Mouse (Mus musculus) intestine, embryonic 16.5 days (tissue): Measurements from ENCODE around the gene Itgb7. TPM values are rescaled to one million over a fixed set of nuclear protein-coding genes. Genes with fewer than 3 reads are reported as not detected.

Experiments used
- ATAC-seq: fragments of 200-750 bp; cut with Nextera tagmentation; 2 replicates; pipeline ENCODE4 v1.8.0; 2017; ENCODE audit warnings: moderate TSS enrichment, moderate library complexity
- H3K27ac ChIP-seq: fragments of 300-500 bp; sonication (generic); 2 replicates; pipeline ENCODE4 v1.5.1; 2014; ENCODE audit warnings: mild to moderate bottlenecking, low read length
- H3K27me3 ChIP-seq: fragments of 300-500 bp; sonication (generic); replicated peaks from 2 replicates; pipeline ENCODE4 v1.6.1; 2014; ENCODE audit warnings: low read length, control low read depth, mixed read lengths; ENCODE audit not compliant: control insufficient read depth, insufficient read depth
- H3K36me3 ChIP-seq: fragments of 300-500 bp; sonication (generic); 2 replicates; pipeline ENCODE4 v1.6.1; 2014; ENCODE audit warnings: low read length, control low read depth; ENCODE audit not compliant: control insufficient read depth, insufficient read depth
- H3K4me1 ChIP-seq: fragments of 300-500 bp; sonication (generic); 2 replicates; pipeline ENCODE4 v1.6.1; 2014; ENCODE audit warnings: low read length, control low read depth, mixed read lengths; ENCODE audit not compliant: control insufficient read depth, insufficient read depth
- H3K4me2 ChIP-seq: fragments of 300-500 bp; sonication (generic); 2 replicates; pipeline ENCODE4 v1.6.1; 2014; ENCODE audit warnings: low read depth, low read length, control low read depth
- H3K4me3 ChIP-seq: fragments of 300-500 bp; sonication (generic); 2 replicates; pipeline ENCODE4 v1.5.1; 2014; ENCODE audit warnings: mild to moderate bottlenecking, low read length
- H3K9ac ChIP-seq: fragments of 300-500 bp; sonication (generic); 2 replicates; pipeline ENCODE4 v1.6.1; 2014; ENCODE audit warnings: low read depth, low read length
- H3K9me3 ChIP-seq: fragments of 300-500 bp; sonication (generic); 2 replicates; pipeline ENCODE4 v1.6.1; 2016; ENCODE audit warnings: low read length, control low read depth; ENCODE audit not compliant: control insufficient read depth
- WGBS: fragments of 180-500 bp; shearing (Covaris S2); extraction: QIAGEN DNeasy Blood & Tissue Kit; methylation state at CpG from one replicate; pipeline ENCODE4 v1.1.7; 2014; 5-methylcytosine and 5-hydroxymethylcytosine counted together
- polyA plus RNA-seq: library from polyadenylated mRNA; unstranded; fragments of >200 nt; fragmentation: Nextera tagmentation; extraction: Ambion mirVana; gene quantifications from 2 replicates; pipeline ENCODE4 v1.2.1, GENCODE M21; 2015

Gene Itgb7
- polyA plus RNA-seq, 1 experiment from 2014 or later, result 10.3 TPM

- Histone ChIP-seq H3K9me3 (no peaks in the 10 kb centered on the region), H3K4me2 (peak overlapping the region; percentile 54), H3K36me3 (peaks cover 8% of the 10 kb centered on the region), H3K27ac (no peak overlapping the region), H3K4me3 (peak overlapping the region; percentile 84), H3K27me3 (no peaks in the 10 kb centered on the region), H3K9ac (peak overlapping the region; percentile 51), H3K4me1 (peaks cover 35% of the 10 kb centered on the region)
- no peak for ATAC-seq
- 37% methylated on average over 8 of the region's 8 CpGs for WGBS
Observed at GRCm38 (mm10) chr15:102205779-102206178, 26.0 kb downstream of the Itgb7 start.

GRCm38 (mm10) chr15:102204674-102205505 is 26.9 kb downstream of the Itgb7 start, which contains the start of gene Csad:
Csad (minus strand) TSS chr15:102204724.
- WGBS, result 46% methylated on average over 19 of the region's 19 CpGs
- peak within 1 kb of the TSS; percentile 98 for H3K9ac ChIP-seq
- H3K36me3 ChIP-seq, result peaks cover 8% of the 10 kb centered on the region; the same call in 1 of the 2 replicates
- H3K27me3 ChIP-seq, result no peaks in the 10 kb centered on the region
- H3K9me3 ChIP-seq, result no peaks in the 10 kb centered on the region
- H3K4me1 ChIP-seq, result peaks cover 35% of the 10 kb centered on the region
- H3K4me3 ChIP-seq, result peak within 1 kb of the TSS; percentile 84
- peak within 1 kb of the TSS; percentile 100 for H3K27ac ChIP-seq
- ATAC-seq, result no peak
- H3K4me2 ChIP-seq, result peak within 1 kb of the TSS; percentile 54

GRCm38 (mm10) chr15:102203835-102204381 is 27.8 kb downstream of the Itgb7 start:
- under 1% methylated on average over 34 of the region's 72 CpGs for WGBS
- H3K27me3 ChIP-seq, result no peaks in the 10 kb centered on the region
- peak overlapping the region; percentile 84 for H3K4me3 ChIP-seq
- peak overlapping the region; percentile 98 for H3K9ac ChIP-seq
- no peaks in the 10 kb centered on the region for H3K9me3 ChIP-seq
- peak; percentile 58 for ATAC-seq
- H3K4me1 ChIP-seq, result peaks cover 35% of the 10 kb centered on the region
- peaks cover 5% of the 10 kb centered on the region; the same call in 1 of the 2 replicates for H3K36me3 ChIP-seq
- peak overlapping the region; percentile 100 for H3K27ac ChIP-seq
- peak overlapping the region; percentile 54 for H3K4me2 ChIP-seq

- WGBS, result under 1% methylated on average over 66 of the region's 68 CpGs
Observed at GRCm38 (mm10) chr15:102202971-102203834, 28.5 kb downstream of the Itgb7 start, which contains the start of gene Zfp740. Zfp740 (plus strand) TSS chr15:102203249.

GRCm38 (mm10) chr15:102198841-102199240 is 32.9 kb downstream of the Itgb7 start:
- Histone ChIP-seq H3K9me3 (no peaks in the 10 kb centered on the region), H3K4me1 (peaks cover 4% of the 10 kb centered on the region; the same call in 1 of the 2 replicates), H3K9ac (no peak overlapping the region), H3K27me3 (no peaks in the 10 kb centered on the region), H3K4me3 (no peak overlapping the region), H3K4me2 (no peak overlapping the region), H3K36me3 (no peaks in the 10 kb centered on the region), H3K27ac (no peak overlapping the region)
- WGBS, result 73% methylated on average over 4 of the region's 4 CpGs
- ATAC-seq, result no peak

More at GRCm38 (mm10) chr15:102202971-102203834, 28.5 kb downstream of the Itgb7 start, which contains the start of gene Zfp740:
- Histone ChIP-seq H3K4me3 (peak within 1 kb of the TSS; percentile 84), H3K27me3 (no peaks in the 10 kb centered on the region), H3K9me3 (no peaks in the 10 kb centered on the region), H3K27ac (peak within 1 kb of the TSS; percentile 100), H3K4me1 (peaks cover 32% of the 10 kb centered on the region), H3K36me3 (peaks cover 3% of the 10 kb centered on the region; the same call in 1 of the 2 replicates), H3K9ac (peak within 1 kb of the TSS; percentile 98), H3K4me2 (peak within 1 kb of the TSS; percentile 84)
- ATAC-seq, result peak; percentile 97

- no peak overlapping the region for H3K9ac ChIP-seq
- no peaks in the 10 kb centered on the region for H3K27me3 ChIP-seq
- H3K4me1 ChIP-seq, result peaks cover 13% of the 10 kb centered on the region
- H3K36me3 ChIP-seq, result no peaks in the 10 kb centered on the region
- H3K27ac ChIP-seq, result no peak overlapping the region
- H3K4me3 ChIP-seq, result no peak overlapping the region
- WGBS, result 60% methylated on average over 4 of the region's 4 CpGs
- no peak for ATAC-seq
- no peak overlapping the region for H3K4me2 ChIP-seq
- H3K9me3 ChIP-seq, result no peaks in the 10 kb centered on the region
Observed at GRCm38 (mm10) chr15:102195373-102195772, 36.4 kb downstream of the Itgb7 start.

GRCm38 (mm10) chr15:102194439-102194838 is 37.3 kb downstream of the Itgb7 start:
- H3K4me3 ChIP-seq, result no peak overlapping the region
- no peak overlapping the region for H3K27ac ChIP-seq
- no peaks in the 10 kb centered on the region for H3K36me3 ChIP-seq
- no peak overlapping the region for H3K4me2 ChIP-seq
- 84% methylated on average over 4 of the region's 4 CpGs for WGBS
- peaks cover 15% of the 10 kb centered on the region for H3K4me1 ChIP-seq
- H3K9ac ChIP-seq, result no peak overlapping the region
- H3K9me3 ChIP-seq, result no peaks in the 10 kb centered on the region
- no peaks in the 10 kb centered on the region for H3K27me3 ChIP-seq
- no peak for ATAC-seq

GRCm38 (mm10) chr15:102193652-102194051 is 38.1 kb downstream of the Itgb7 start:
- Histone ChIP-seq H3K9me3 (no peaks in the 10 kb centered on the region), H3K36me3 (no peaks in the 10 kb centered on the region), H3K4me2 (no peak overlapping the region), H3K27me3 (no peaks in the 10 kb centered on the region), H3K27ac (0 out of 2 replicates have a peak overlapping the region, but pooled peaks have one; percentile 9), H3K4me1 (peaks cover 22% of the 10 kb centered on the region), H3K4me3 (no peak overlapping the region), H3K9ac (no peak overlapping the region)
- WGBS, result 84% methylated on average over 4 of the region's 4 CpGs
- no peak for ATAC-seq
